Mouse (Mus musculus) monocyte, adult 5-6 weeks (primary cell): Measurements from ENCODE around the gene Tubb4b. TPM values are rescaled to one million over a fixed set of nuclear protein-coding genes. Genes with fewer than 3 reads are reported as not detected.

Experiments used
- ATAC-seq: fragments of 153-309, 156-312 bp; replicated peaks from 2 replicates; pipeline ENCODE4 v1.8.0; 2017; ENCODE audit warnings: mild to moderate bottlenecking; ENCODE audit not compliant: low TSS enrichment, insufficient number of reproducible peaks, severe bottlenecking, poor library complexity, low FRiP score
- total RNA-seq: library from RNA; stranded (forward); fragments of 200-1000, 200-491, 200-594 nt; gene quantifications from 3 replicates; pipeline ENCODE4 v1.2.3, GENCODE M21; 2017

Tubb4b gene
- total RNA-seq, 1 experiment from 2014 or later, result 166 TPM

- ATAC-seq, result peak; percentile 65
Measured at GRCm38 (mm10) chr2:25196172-25196954, 28.1 kb downstream of the Tubb4b start, which contains the start of gene Tor4a. Gene Tor4a (minus strand): TSS chr2:25196886.

GRCm38 (mm10) chr2:25195211-25196156, 29.0 kb downstream of the Tubb4b start:
- ATAC-seq, result peak; percentile 52

GRCm38 (mm10) chr2:25194486-25195171, 29.9 kb downstream of the Tubb4b start:
- ATAC-seq, result peak; percentile 24

- no peak for ATAC-seq
Measured at GRCm38 (mm10) chr2:25194006-25194405, 30.5 kb downstream of the Tubb4b start.

- peak; percentile 52 for ATAC-seq
Measured at GRCm38 (mm10) chr2:25193330-25193770, 31.2 kb downstream of the Tubb4b start.

GRCm38 (mm10) chr2:25187841-25188240, 36.7 kb downstream of the Tubb4b start:
- ATAC-seq, result no peak

- ATAC-seq, result no peak
Measured at GRCm38 (mm10) chr2:25186575-25186930, 37.9 kb downstream of the Tubb4b start.

GRCm38 (mm10) chr2:25185625-25186574, 38.6 kb downstream of the Tubb4b start:
- no peak; the same call in 1 of the 2 replicates for ATAC-seq

- no peak for ATAC-seq
Measured at GRCm38 (mm10) chr2:25184496-25184895, 40.0 kb downstream of the Tubb4b start.

GRCm38 (mm10) chr2:25183336-25183735, 41.2 kb downstream of the Tubb4b start:
- no peak for ATAC-seq

GRCm38 (mm10) chr2:25182664-25183063, 41.8 kb downstream of the Tubb4b start:
- no peak for ATAC-seq

GRCm38 (mm10) chr2:25181891-25182397, 42.6 kb downstream of the Tubb4b start:
- no peak for ATAC-seq

- ATAC-seq, result no peak; the same call in 1 of the 2 replicates
Measured at GRCm38 (mm10) chr2:25180973-25181890, 43.3 kb downstream of the Tubb4b start.

GRCm38 (mm10) chr2:25180478-25180903, 44.0 kb downstream of the Tubb4b start, which contains the start of gene Nrarp:
Gene Nrarp (plus strand): TSS chr2:25180758.
- peak; percentile 86 for ATAC-seq

GRCm38 (mm10) chr2:25179566-25180217, 44.8 kb downstream of the Tubb4b start:
- ATAC-seq, result no peak
